Mouse (Mus musculus) adrenal gland, postnatal 10 days (tissue): Measurements from ENCODE around the gene Dmrt1. TPM values are rescaled to one million over a fixed set of nuclear protein-coding genes. Genes with fewer than 3 reads are reported as not detected.

Experiments
- DNase-seq: peaks from one replicate; pipeline ENCODE4 v3.0.0; 2021; ENCODE audit warnings: mixed read lengths
- long read RNA-seq, 2 experiments: library from polyadenylated mRNA; stranded (forward); transcript quantifications; one replicate each; pipeline ENCODE4 v2.0.0; 2021
- total RNA-seq, 2 experiments: library from RNA; stranded (reverse); gene quantifications; 2 replicates each; pipeline ENCODE4 v1.2.3; 2021

Gene Dmrt1
- not detected for total RNA-seq
- long read RNA-seq, experiment 1 = 0 reads
- long read RNA-seq, experiment 2 = 0 reads

- DNase-seq = peak; percentile 11
Observed at GRCm38 (mm10) chr19:25505360-25506196, at the start of gene Dmrt1. Dmrt1 (plus strand) TSS chr19:25505618.

- DNase-seq = no peak
Observed at GRCm38 (mm10) chr19:25460760-25461159, 44.7 kb upstream of the Dmrt1 start.

GRCm38 (mm10) chr19:25461553-25462320 lies 43.7 kb upstream of the Dmrt1 start:
- no peak for DNase-seq

GRCm38 (mm10) chr19:25475806-25476205 lies 29.6 kb upstream of the Dmrt1 start:
- peak; percentile 15 for DNase-seq

GRCm38 (mm10) chr19:25479152-25479669 lies 26.2 kb upstream of the Dmrt1 start:
- DNase-seq = no peak

GRCm38 (mm10) chr19:25480820-25481219 lies 24.6 kb upstream of the Dmrt1 start:
- DNase-seq = no peak

- peak; percentile 14 for DNase-seq
Observed at GRCm38 (mm10) chr19:25486561-25486960, 18.9 kb upstream of the Dmrt1 start.

GRCm38 (mm10) chr19:25487350-25487749 lies 18.1 kb upstream of the Dmrt1 start:
- no peak for DNase-seq

GRCm38 (mm10) chr19:25488546-25488945 lies 16.9 kb upstream of the Dmrt1 start:
- DNase-seq = no peak

GRCm38 (mm10) chr19:25489546-25489945 lies 15.9 kb upstream of the Dmrt1 start:
- no peak for DNase-seq

GRCm38 (mm10) chr19:25497434-25497833 lies 8.0 kb upstream of the Dmrt1 start:
- no peak for DNase-seq

- DNase-seq = no peak
Observed at GRCm38 (mm10) chr19:25504878-25505277, 540 bp upstream of the Dmrt1 start.

- no peak for DNase-seq
Observed at GRCm38 (mm10) chr19:25506616-25507015, 1.2 kb downstream of the Dmrt1 start.

- no peak for DNase-seq
Observed at GRCm38 (mm10) chr19:25514986-25515530, 9.6 kb downstream of the Dmrt1 start.

- no peak for DNase-seq
Observed at GRCm38 (mm10) chr19:25524156-25524555, 18.7 kb downstream of the Dmrt1 start.

- DNase-seq = no peak
Observed at GRCm38 (mm10) chr19:25525726-25526125, 20.3 kb downstream of the Dmrt1 start.

- no peak for DNase-seq
Observed at GRCm38 (mm10) chr19:25529673-25530072, 24.3 kb downstream of the Dmrt1 start.

- DNase-seq = peak; percentile 65
Observed at GRCm38 (mm10) chr19:25545714-25546340, 40.4 kb downstream of the Dmrt1 start.

- no peak for DNase-seq
Observed at GRCm38 (mm10) chr19:25547086-25547643, 41.7 kb downstream of the Dmrt1 start.

- DNase-seq = no peak
Observed at GRCm38 (mm10) chr19:25550346-25550745, 44.9 kb downstream of the Dmrt1 start.

GRCm38 (mm10) chr19:25551053-25551452 lies 45.6 kb downstream of the Dmrt1 start:
- no peak for DNase-seq

GRCm38 (mm10) chr19:25564430-25564829 lies 59.0 kb downstream of the Dmrt1 start:
- DNase-seq = no peak
